Mouse (Mus musculus): Measurements from ENCODE around the gene Mrps25. TPM values are rescaled to one million over a fixed set of nuclear protein-coding genes. Genes with fewer than 3 reads are reported as not detected.
A peak's percentile ranks its signal among the peaks of the same experiment; 100 is the strongest.

Mrps25 gene
- 17.4 TPM in 1 of 2 replicates, not detected in the other for polyA plus RNA-seq (2012; ENCODE audit: insufficient read depth, low replicate concordance)

- peaks cover 53% of the 10 kb centered on the region for H3K4me1 ChIP-seq
- peaks cover 55% of the 10 kb centered on the region for H3K36me3 ChIP-seq (replicated peaks; ENCODE audit: low read length)
- no peaks in the 10 kb centered on the region for H3K27me3 ChIP-seq (replicated peaks)
- no peak for TF ChIP-seq GATA1 (IDR thresholded peaks at IDR 0.05; ENCODE audit: borderline replicate concordance, low read length)
- no peak for TF ChIP-seq FLI1 (IDR thresholded peaks at IDR 0.05; ENCODE audit: low read length)
- H3K4me3 ChIP-seq (replicated peaks) = peak within 1 kb of the TSS; percentile 100
- H3K9me3 ChIP-seq = no peaks in the 10 kb centered on the region
Measured at GRCm38 (mm10) chr6:92183621-92184131, at the start of gene Mrps25. Gene Mrps25 (minus strand): TSS chr6:92184033.

GRCm38 (mm10) chr6:92231762-92232161, 47.9 kb upstream of the Mrps25 start:
- no peak for TF ChIP-seq FLI1 (IDR thresholded peaks at IDR 0.05; ENCODE audit: low read length)
- TF ChIP-seq GATA1 (IDR thresholded peaks at IDR 0.05; ENCODE audit: borderline replicate concordance, low read length) = no peak
- peaks cover 31% of the 10 kb centered on the region for H3K27me3 ChIP-seq (replicated peaks)
- H3K36me3 ChIP-seq (replicated peaks; ENCODE audit: low read length) = no peaks in the 10 kb centered on the region
- no peak overlapping the region for H3K4me3 ChIP-seq (replicated peaks)
- H3K9me3 ChIP-seq = no peaks in the 10 kb centered on the region
- H3K4me1 ChIP-seq = no peaks in the 10 kb centered on the region

- no peak overlapping the region for H3K4me3 ChIP-seq (replicated peaks)
- H3K36me3 ChIP-seq (replicated peaks; ENCODE audit: low read length) = no peaks in the 10 kb centered on the region
- no peaks in the 10 kb centered on the region for H3K4me1 ChIP-seq
- no peaks in the 10 kb centered on the region for H3K9me3 ChIP-seq
- H3K27me3 ChIP-seq (replicated peaks) = peaks cover 31% of the 10 kb centered on the region
- no peak for TF ChIP-seq GATA1 (IDR thresholded peaks at IDR 0.05; ENCODE audit: borderline replicate concordance, low read length)
- no peak for TF ChIP-seq FLI1 (IDR thresholded peaks at IDR 0.05; ENCODE audit: low read length)
Measured at GRCm38 (mm10) chr6:92231356-92231755, 47.5 kb upstream of the Mrps25 start.

GRCm38 (mm10) chr6:92229586-92229985, 45.8 kb upstream of the Mrps25 start:
- TF ChIP-seq FLI1 (IDR thresholded peaks at IDR 0.05; ENCODE audit: low read length) = no peak
- no peak for TF ChIP-seq GATA1 (IDR thresholded peaks at IDR 0.05; ENCODE audit: borderline replicate concordance, low read length)
- H3K9me3 ChIP-seq = no peaks in the 10 kb centered on the region
- H3K4me3 ChIP-seq (replicated peaks) = no peak overlapping the region
- H3K36me3 ChIP-seq (replicated peaks; ENCODE audit: low read length) = no peaks in the 10 kb centered on the region
- peaks cover 29% of the 10 kb centered on the region for H3K27me3 ChIP-seq (replicated peaks)
- no peaks in the 10 kb centered on the region for H3K4me1 ChIP-seq

GRCm38 (mm10) chr6:92229103-92229502, 45.3 kb upstream of the Mrps25 start:
- peaks cover 29% of the 10 kb centered on the region for H3K27me3 ChIP-seq (replicated peaks)
- no peaks in the 10 kb centered on the region for H3K9me3 ChIP-seq
- no peaks in the 10 kb centered on the region for H3K4me1 ChIP-seq
- H3K36me3 ChIP-seq (replicated peaks; ENCODE audit: low read length) = no peaks in the 10 kb centered on the region
- H3K4me3 ChIP-seq (replicated peaks) = no peak overlapping the region
- TF ChIP-seq FLI1 (IDR thresholded peaks at IDR 0.05; ENCODE audit: low read length) (no peak), GATA1 (IDR thresholded peaks at IDR 0.05; ENCODE audit: borderline replicate concordance, low read length) (no peak)

- Histone ChIP-seq H3K4me3 (replicated peaks) (no peak overlapping the region), H3K27me3 (replicated peaks) (peaks cover 23% of the 10 kb centered on the region), H3K4me1 (no peaks in the 10 kb centered on the region), H3K9me3 (no peaks in the 10 kb centered on the region), H3K36me3 (replicated peaks; ENCODE audit: low read length) (no peaks in the 10 kb centered on the region)
- no peak for TF ChIP-seq FLI1 (IDR thresholded peaks at IDR 0.05; ENCODE audit: low read length)
- TF ChIP-seq GATA1 (IDR thresholded peaks at IDR 0.05; ENCODE audit: borderline replicate concordance, low read length) = no peak
Measured at GRCm38 (mm10) chr6:92224981-92225380, 41.1 kb upstream of the Mrps25 start.

- TF ChIP-seq FLI1 (IDR thresholded peaks at IDR 0.05; ENCODE audit: low read length) (no peak), GATA1 (IDR thresholded peaks at IDR 0.05; ENCODE audit: borderline replicate concordance, low read length) (no peak)
Measured at GRCm38 (mm10) chr6:92222021-92222420, 38.2 kb upstream of the Mrps25 start.

DNA sequence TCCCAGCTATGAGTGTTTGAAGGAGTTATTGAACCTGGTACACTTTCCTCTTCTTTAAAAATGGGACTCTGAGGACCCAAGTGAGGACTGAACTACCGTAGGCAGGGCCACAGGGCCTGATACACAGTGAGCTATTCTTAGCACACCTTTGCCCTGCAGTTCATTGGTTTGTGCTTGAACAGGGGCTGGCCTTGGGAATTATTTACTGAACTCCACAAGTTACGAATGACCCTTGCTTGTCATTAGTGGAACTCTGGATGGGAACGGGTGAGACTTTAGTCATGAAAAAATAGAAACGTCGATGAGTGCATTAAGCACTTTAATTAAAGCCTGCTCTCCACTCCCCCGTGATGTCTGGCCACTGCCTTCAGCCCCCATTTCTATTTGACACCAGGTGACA, 37.8 kb upstream of the Mrps25 start:
- Histone ChIP-seq H3K4me3 (replicated peaks) (no peak overlapping the region), H3K9me3 (no peaks in the 10 kb centered on the region), H3K27me3 (replicated peaks) (peaks cover 23% of the 10 kb centered on the region), H3K36me3 (replicated peaks; ENCODE audit: low read length) (no peaks in the 10 kb centered on the region), H3K4me1 (no peaks in the 10 kb centered on the region)
- no peak for TF ChIP-seq GATA1 (IDR thresholded peaks at IDR 0.05; ENCODE audit: borderline replicate concordance, low read length)
- no peak for TF ChIP-seq FLI1 (IDR thresholded peaks at IDR 0.05; ENCODE audit: low read length)

More at GRCm38 (mm10) chr6:92222021-92222420, 38.2 kb upstream of the Mrps25 start:
- Histone ChIP-seq H3K4me1 (no peaks in the 10 kb centered on the region), H3K27me3 (replicated peaks) (peaks cover 23% of the 10 kb centered on the region), H3K36me3 (replicated peaks; ENCODE audit: low read length) (no peaks in the 10 kb centered on the region), H3K4me3 (replicated peaks) (no peak overlapping the region), H3K9me3 (no peaks in the 10 kb centered on the region)

DNA sequence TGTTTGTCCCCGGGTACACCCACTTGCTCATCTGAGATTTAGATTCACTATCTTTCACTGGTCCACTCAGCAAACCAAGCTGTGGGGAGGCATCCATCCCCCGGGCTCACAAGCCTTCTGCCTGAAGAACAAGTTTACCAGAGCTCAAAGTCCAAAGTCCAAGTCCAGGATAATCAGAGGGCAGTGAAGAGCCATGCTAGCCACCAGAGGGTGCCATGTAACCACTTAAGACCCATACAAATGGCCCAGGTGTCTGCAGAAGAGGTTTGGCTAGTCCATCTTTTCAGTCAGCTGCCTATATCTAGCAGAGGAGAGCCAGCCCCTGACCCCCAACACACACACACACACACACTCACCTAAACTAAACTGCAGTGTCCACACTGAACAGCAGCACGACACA, 35.6 kb upstream of the Mrps25 start:
- Histone ChIP-seq H3K36me3 (replicated peaks; ENCODE audit: low read length) (no peaks in the 10 kb centered on the region), H3K4me1 (peaks cover 4% of the 10 kb centered on the region; the same call in 1 of the 2 replicates), H3K9me3 (no peaks in the 10 kb centered on the region), H3K4me3 (replicated peaks) (no peak overlapping the region), H3K27me3 (replicated peaks) (peaks cover 20% of the 10 kb centered on the region)
- TF ChIP-seq GATA1 (IDR thresholded peaks at IDR 0.05; ENCODE audit: borderline replicate concordance, low read length) = no peak

DNA sequence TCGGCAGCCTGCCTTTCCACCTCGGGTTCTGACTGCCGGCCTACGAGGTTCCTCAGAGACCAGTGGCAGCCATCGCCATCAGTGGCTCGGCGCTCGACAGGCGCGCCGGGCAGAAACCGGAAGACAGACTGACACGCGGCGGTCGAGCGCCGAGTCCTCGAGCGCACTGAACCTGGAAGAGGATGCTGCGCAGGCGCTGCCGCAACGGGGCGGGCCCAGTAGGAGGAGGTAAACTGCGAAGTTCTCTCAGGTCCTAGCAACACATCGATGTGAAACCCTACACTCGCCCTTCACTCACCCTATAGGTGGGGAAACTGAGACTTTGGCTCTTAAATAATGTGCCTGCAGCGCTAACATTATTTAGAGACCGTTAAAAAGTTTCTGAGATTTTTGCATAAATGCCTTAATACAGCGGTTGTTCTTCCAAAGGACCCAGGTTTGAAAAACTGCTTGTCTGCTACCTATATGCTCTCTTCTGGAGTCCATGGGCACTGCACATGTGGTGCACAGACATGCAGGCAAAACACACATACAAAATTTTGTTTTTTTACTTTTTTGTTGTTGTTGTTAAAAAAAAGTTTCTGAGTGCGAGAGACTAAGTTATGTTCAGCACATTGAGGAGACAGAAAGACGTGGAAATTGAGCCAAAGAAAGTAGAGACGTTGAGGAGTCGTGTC, 31.1 kb upstream of the Mrps25 start, which contains the start of gene Rbsn:
TSS of gene Rbsn (minus strand) at position 153 of the 677 bp plus-strand sequence.
- Histone ChIP-seq H3K36me3 (replicated peaks; ENCODE audit: low read length) (peaks cover 17% of the 10 kb centered on the region), H3K9me3 (no peaks in the 10 kb centered on the region), H3K27me3 (replicated peaks) (peaks cover 8% of the 10 kb centered on the region), H3K4me3 (replicated peaks) (peak within 1 kb of the TSS; percentile 100), H3K4me1 (peaks cover 26% of the 10 kb centered on the region)
- TF ChIP-seq GATA1 (IDR thresholded peaks at IDR 0.05; ENCODE audit: borderline replicate concordance, low read length) (no peak), FLI1 (IDR thresholded peaks at IDR 0.05; ENCODE audit: low read length) (0 out of 2 replicates have a peak, but pooled peaks have one; percentile 26)

Data from megakaryocyte, embryonic 14.5 days (primary cell).